Mouse (Mus musculus) embryonic facial prominence, embryonic 14.5 days (tissue): ENCODE data around the gene Tmem200b. TPM values are rescaled to one million over a fixed set of nuclear protein-coding genes. Genes with fewer than 3 reads are reported as not detected.

Experiments used
- ATAC-seq: fragments of 200-750 bp; cut with Nextera tagmentation; 2 replicates; pipeline ENCODE4 v1.8.0; 2017; ENCODE audit warnings: low read depth, moderate number of reproducible peaks, moderate TSS enrichment
- DNase-seq: peaks from one replicate; pipeline ENCODE4 v3.0.0-alpha.2; 2015; ENCODE audit warnings: low spot score
- H3K27ac ChIP-seq: fragments of 300-500 bp; sonication (generic); replicated peaks from 2 replicates; pipeline ENCODE4 v1.5.1; 2014; ENCODE audit warnings: low read depth, mild to moderate bottlenecking, low read length, moderate library complexity
- H3K27me3 ChIP-seq: fragments of 300-500 bp; sonication (generic); replicated peaks from 2 replicates; pipeline ENCODE4 v1.6.1; 2014; ENCODE audit warnings: low read length; ENCODE audit not compliant: control insufficient read depth, insufficient read depth
- H3K36me3 ChIP-seq: fragments of 300-500 bp; sonication (generic); 2 replicates; pipeline ENCODE4 v1.6.1; 2014; ENCODE audit warnings: low read length, mixed read lengths; ENCODE audit not compliant: control insufficient read depth, insufficient read depth
- H3K4me1 ChIP-seq: fragments of 300-500 bp; sonication (generic); 2 replicates; pipeline ENCODE4 v1.6.1; 2014; ENCODE audit warnings: antibody characterized with exemption, low read length; ENCODE audit not compliant: control insufficient read depth, insufficient read depth
- H3K4me2 ChIP-seq: fragments of 300-500 bp; sonication (generic); 2 replicates; pipeline ENCODE4 v1.6.1; 2014; ENCODE audit warnings: low read depth, mild to moderate bottlenecking, low read length, moderate library complexity, mixed read lengths
- H3K4me3 ChIP-seq: fragments of 300-500 bp; sonication (generic); 2 replicates; pipeline ENCODE4 v1.5.1; 2014; ENCODE audit warnings: low read depth, mild to moderate bottlenecking, low read length
- H3K9ac ChIP-seq: fragments of 300-500 bp; sonication (generic); 2 replicates; pipeline ENCODE4 v1.6.1; 2014; ENCODE audit warnings: low read depth, mild to moderate bottlenecking, low read length, moderate library complexity, mixed read lengths
- H3K9me3 ChIP-seq: fragments of 300-500 bp; sonication (generic); 2 replicates; pipeline ENCODE4 v1.6.1; 2016; ENCODE audit warnings: low read length; ENCODE audit not compliant: control insufficient read depth
- WGBS: fragments of 180-500 bp; shearing (Covaris S2); extraction: QIAGEN DNeasy Blood & Tissue Kit; methylation state at CpG from one replicate; pipeline ENCODE4 v1.1.7; 2014; 5-methylcytosine and 5-hydroxymethylcytosine counted together
- polyA plus RNA-seq: library from polyadenylated mRNA; unstranded; fragments of >200 nt; fragmentation: Nextera tagmentation; extraction: Ambion mirVana; gene quantifications from 2 replicates; pipeline ENCODE4 v1.2.1, GENCODE M21; 2014

The Tmem200b gene
- 6.6 and 6.9 TPM in 2 replicates for polyA plus RNA-seq

GRCm38 (mm10) chr4:131921461-131922346 is at the start of gene Tmem200b:
Gene Tmem200b, plus strand, starts transcription at chr4:131921771.
- Histone ChIP-seq H3K9ac (peak within 1 kb of the TSS; percentile 86), H3K4me2 (peak within 1 kb of the TSS; percentile 81), H3K27ac (peak within 1 kb of the TSS; percentile 97), H3K4me1 (peaks cover 49% of the 10 kb centered on the region), H3K27me3 (peaks cover 18% of the 10 kb centered on the region), H3K36me3 (peaks cover 27% of the 10 kb centered on the region), H3K9me3 (no peaks in the 10 kb centered on the region), H3K4me3 (peak within 1 kb of the TSS; percentile 73)
- ATAC-seq (peak; percentile 28; the same call in 1 of the 2 replicates), DNase-seq (no peak)
- 2% methylated on average over 38 of the region's 130 CpGs for WGBS

- DNase-seq: no peak
- H3K27ac ChIP-seq: peak overlapping the region; percentile 100
- H3K4me1 ChIP-seq: peaks cover 31% of the 10 kb centered on the region
- H3K9ac ChIP-seq: peak overlapping the region; percentile 100
- peak overlapping the region; percentile 64 for H3K4me2 ChIP-seq
- H3K27me3 ChIP-seq: no peaks in the 10 kb centered on the region
- H3K9me3 ChIP-seq: no peaks in the 10 kb centered on the region
- peak overlapping the region; percentile 100 for H3K4me3 ChIP-seq
- peak; percentile 19; the same call in 1 of the 2 replicates for ATAC-seq
- 7% methylated on average over 11 of the region's 11 CpGs for WGBS
- peaks cover 5% of the 10 kb centered on the region; the same call in 1 of the 2 replicates for H3K36me3 ChIP-seq
These were observed 48.8 kb upstream of the Tmem200b start for GRCm38 (mm10) chr4:131872672-131873292.

- H3K4me3 ChIP-seq: peak within 1 kb of the TSS; percentile 100
- peaks cover 34% of the 10 kb centered on the region for H3K4me1 ChIP-seq
- H3K27me3 ChIP-seq: no peaks in the 10 kb centered on the region
- no peaks in the 10 kb centered on the region for H3K36me3 ChIP-seq
- H3K9me3 ChIP-seq: no peaks in the 10 kb centered on the region
- ATAC-seq (peak; percentile 94), DNase-seq (peak; percentile 98)
- H3K9ac ChIP-seq: peak within 1 kb of the TSS; percentile 100
- under 1% methylated on average over 26 of the region's 116 CpGs for whole genome bisulfite sequencing
- H3K27ac ChIP-seq: peak within 1 kb of the TSS; percentile 100
- peak within 1 kb of the TSS; percentile 77 for H3K4me2 ChIP-seq
These were observed 48.0 kb upstream of the Tmem200b start, which contains the start of gene Srsf4 for GRCm38 (mm10) chr4:131873293-131874168. Gene Srsf4, plus strand, starts transcription at chr4:131873617.

GRCm38 (mm10) chr4:131874169-131874536 is 47.4 kb upstream of the Tmem200b start:
- Histone ChIP-seq H3K4me2 (peak overlapping the region; percentile 77), H3K4me3 (peak overlapping the region; percentile 100), H3K36me3 (no peaks in the 10 kb centered on the region), H3K9me3 (no peaks in the 10 kb centered on the region), H3K27me3 (no peaks in the 10 kb centered on the region), H3K4me1 (peaks cover 37% of the 10 kb centered on the region), H3K27ac (peak overlapping the region; percentile 100), H3K9ac (peak overlapping the region; percentile 100)
- DNase-seq: no peak
- no peak for ATAC-seq
- 1% methylated on average over 18 of the region's 20 CpGs for WGBS

GRCm38 (mm10) chr4:131874567-131874966 is 47.0 kb upstream of the Tmem200b start:
- no peak for ATAC-seq
- WGBS: 4% methylated on average over 11 of the region's 11 CpGs

GRCm38 (mm10) chr4:131875242-131875641 is 46.3 kb upstream of the Tmem200b start:
- H3K4me1 ChIP-seq: peaks cover 42% of the 10 kb centered on the region
- peak overlapping the region; percentile 77 for H3K4me2 ChIP-seq
- no peak for ATAC-seq
- DNase-seq: no peak
- WGBS: 29% methylated on average over 3 of the region's 3 CpGs
- peak overlapping the region; percentile 100 for H3K4me3 ChIP-seq
- no peaks in the 10 kb centered on the region for H3K27me3 ChIP-seq
- H3K36me3 ChIP-seq: no peaks in the 10 kb centered on the region
- no peaks in the 10 kb centered on the region for H3K9me3 ChIP-seq
- H3K27ac ChIP-seq: 0 out of 2 replicates have a peak overlapping the region, but pooled peaks have one; percentile 100
- H3K9ac ChIP-seq: peak overlapping the region; percentile 100

More at GRCm38 (mm10) chr4:131874567-131874966, 47.0 kb upstream of the Tmem200b start:
- Histone ChIP-seq H3K4me3 (peak overlapping the region; percentile 100), H3K27me3 (no peaks in the 10 kb centered on the region), H3K36me3 (no peaks in the 10 kb centered on the region), H3K4me1 (peaks cover 41% of the 10 kb centered on the region), H3K27ac (peak overlapping the region; percentile 100), H3K4me2 (peak overlapping the region; percentile 77), H3K9me3 (no peaks in the 10 kb centered on the region), H3K9ac (peak overlapping the region; percentile 100)
- DNase-seq: no peak

- Histone ChIP-seq H3K4me3 (no peak overlapping the region), H3K9ac (peak overlapping the region; percentile 8; the same call in 1 of the 2 replicates), H3K9me3 (no peaks in the 10 kb centered on the region), H3K4me2 (peak overlapping the region; percentile 77; the same call in 1 of the 2 replicates), H3K4me1 (peaks cover 51% of the 10 kb centered on the region), H3K27ac (no peak overlapping the region), H3K36me3 (no peaks in the 10 kb centered on the region), H3K27me3 (no peaks in the 10 kb centered on the region)
- WGBS: 62% methylated on average over 2 of the region's 2 CpGs
- ATAC-seq (no peak), DNase-seq (no peak)
These were observed 44.7 kb upstream of the Tmem200b start for GRCm38 (mm10) chr4:131876836-131877235.

- Histone ChIP-seq H3K27ac (no peak overlapping the region), H3K9me3 (no peaks in the 10 kb centered on the region), H3K4me2 (no peak overlapping the region), H3K27me3 (no peaks in the 10 kb centered on the region), H3K4me3 (no peak overlapping the region), H3K9ac (no peak overlapping the region), H3K4me1 (peaks cover 51% of the 10 kb centered on the region), H3K36me3 (peaks cover 6% of the 10 kb centered on the region; the same call in 1 of the 2 replicates)
- DNase-seq: no peak
- 70% methylated on average over 1 of the region's 1 CpGs for WGBS
- no peak for ATAC-seq
These were observed 41.9 kb upstream of the Tmem200b start for GRCm38 (mm10) chr4:131879692-131880091.
